Mouse (Mus musculus): ENCODE results near the gene Zfp119b.

GRCm38 (mm10) chr17:55958918-55959728 is 9.8 kb upstream of the Zfp119b start, which contains the start of gene Yju2:
- TF ChIP-seq CTCF (IDR thresholded peaks at IDR 0.05; ENCODE audit: low read depth) (0 out of 2 replicates have a peak, but pooled peaks have one; percentile 12), EP300 (IDR thresholded peaks at IDR 0.05; ENCODE audit: low read depth) (peak; percentile 35; the same call in 1 of the 2 replicates)
